Mouse (Mus musculus) limb, embryonic 15.5 days (tissue): ENCODE data around the gene Aldoart1. TPM values are rescaled to one million over a fixed set of nuclear protein-coding genes. Genes with fewer than 3 reads are reported as not detected.

Source experiments
- ATAC-seq: fragments of 200-750 bp; cut with Nextera tagmentation; 2 replicates; pipeline ENCODE4 v1.8.0; 2017; ENCODE audit warnings: low read depth, moderate TSS enrichment; ENCODE audit not compliant: insufficient number of reproducible peaks, low FRiP score, low TSS enrichment
- H3K27ac ChIP-seq: fragments of 300-500 bp; sonication (generic); 2 replicates; pipeline ENCODE4 v1.5.1; 2015; ENCODE audit warnings: moderate library complexity, mild to moderate bottlenecking, inconsistent platforms
- H3K27me3 ChIP-seq: fragments of 300-500 bp; sonication (generic); 2 replicates; pipeline ENCODE4 v1.6.1; 2015; ENCODE audit warnings: inconsistent platforms
- H3K36me3 ChIP-seq: fragments of 300-500 bp; sonication (generic); 2 replicates; pipeline ENCODE4 v1.6.1; 2015; ENCODE audit warnings: inconsistent platforms
- H3K4me1 ChIP-seq: fragments of 300-500 bp; sonication (generic); 2 replicates; pipeline ENCODE4 v1.6.1; 2015; ENCODE audit warnings: inconsistent platforms
- H3K4me2 ChIP-seq: fragments of 300-500 bp; sonication (generic); 2 replicates; pipeline ENCODE4 v1.6.1; 2015; ENCODE audit warnings: mild to moderate bottlenecking, inconsistent platforms
- H3K4me3 ChIP-seq: fragments of 300-500 bp; sonication (generic); 2 replicates; pipeline ENCODE4 v1.5.1; 2015; ENCODE audit warnings: mild to moderate bottlenecking, inconsistent platforms
- H3K9ac ChIP-seq: fragments of 300-500 bp; sonication (generic); 2 replicates; pipeline ENCODE4 v1.6.1; 2015; ENCODE audit warnings: inconsistent platforms
- H3K9me3 ChIP-seq: fragments of 300-500 bp; sonication (generic); 2 replicates; pipeline ENCODE4 v1.6.1; 2016; ENCODE audit warnings: inconsistent platforms
- WGBS: fragments of 180-500 bp; shearing (Covaris S2); methylation state at CpG from one replicate; pipeline ENCODE4 v1.1.7; 2015; 5-methylcytosine and 5-hydroxymethylcytosine counted together
- polyA plus RNA-seq: library from polyadenylated mRNA; unstranded; fragments of >200 nt; fragmentation: Nextera tagmentation; extraction: Ambion mirVana; gene quantifications from 2 replicates; pipeline ENCODE4 v1.2.1, GENCODE M21; 2015

The Aldoart1 gene
- polyA plus RNA-seq = not detected in 2 replicates

DNA sequence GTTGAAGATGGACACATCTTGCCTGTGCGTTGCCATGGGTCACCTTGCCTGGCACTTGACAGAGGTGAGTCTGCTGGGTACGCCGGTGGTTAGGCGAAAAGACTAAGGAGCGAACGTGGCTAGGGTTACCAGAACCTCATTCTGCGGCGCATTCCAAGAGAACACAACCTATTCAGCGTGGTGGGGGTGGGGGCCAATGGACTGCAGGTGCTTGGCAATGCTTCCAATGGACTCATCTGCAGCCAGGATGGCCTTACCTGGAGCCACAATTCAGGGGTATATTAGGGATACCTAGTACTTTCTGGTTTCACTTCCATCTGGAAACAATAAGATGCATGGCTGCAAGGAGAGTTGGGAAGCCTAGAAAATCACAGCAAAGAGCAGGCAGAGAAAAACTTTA lies at the start of gene Aldoart1:
Aldoart1 (minus strand) TSS at position 101 of the 400 bp plus-strand sequence.
- ATAC-seq = no peak
- Histone ChIP-seq H3K27me3 (no peaks in the 10 kb centered on the region), H3K4me2 (no peak within 1 kb of the TSS), H3K36me3 (no peaks in the 10 kb centered on the region), H3K4me3 (no peak within 1 kb of the TSS), H3K4me1 (no peaks in the 10 kb centered on the region), H3K27ac (no peak within 1 kb of the TSS), H3K9me3 (no peaks in the 10 kb centered on the region), H3K9ac (no peak within 1 kb of the TSS)
- 93% methylated on average over 9 of the region's 9 CpGs for WGBS

DNA sequence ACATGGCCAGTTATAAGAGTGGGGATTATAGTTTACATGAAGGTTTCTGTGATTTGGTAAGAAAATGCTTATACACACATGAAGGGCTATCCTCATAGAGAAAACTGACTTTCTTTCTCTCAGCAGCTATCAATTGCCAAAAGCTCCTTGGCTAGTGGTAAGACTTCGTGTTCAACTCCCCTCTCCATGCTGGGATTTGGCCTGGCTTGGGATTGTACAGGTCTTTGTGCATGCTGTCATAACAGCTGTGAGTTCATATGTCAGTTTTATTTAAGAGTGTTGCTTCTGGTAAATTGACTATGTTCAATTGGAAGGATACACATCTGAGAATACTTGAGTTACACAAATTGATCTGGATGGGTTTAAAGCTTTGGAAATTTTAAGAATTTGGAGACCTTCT lies 49.1 kb upstream of the Aldoart1 start:
- Histone ChIP-seq H3K27ac (no peak overlapping the region), H3K4me3 (no peak overlapping the region), H3K36me3 (no peaks in the 10 kb centered on the region), H3K9ac (no peak overlapping the region), H3K27me3 (no peaks in the 10 kb centered on the region), H3K4me2 (no peak overlapping the region), H3K9me3 (no peaks in the 10 kb centered on the region), H3K4me1 (no peaks in the 10 kb centered on the region)
- no peak for ATAC-seq
- 59% methylated on average over 1 of the region's 1 CpGs for WGBS

- Histone ChIP-seq H3K9ac (no peak overlapping the region), H3K4me3 (no peak overlapping the region), H3K27ac (no peak overlapping the region), H3K9me3 (no peaks in the 10 kb centered on the region), H3K27me3 (no peaks in the 10 kb centered on the region), H3K36me3 (no peaks in the 10 kb centered on the region), H3K4me1 (no peaks in the 10 kb centered on the region), H3K4me2 (no peak overlapping the region)
- WGBS = 47% methylated on average over 2 of the region's 2 CpGs
- no peak for ATAC-seq
Observed at GRCm38 (mm10) chr4:72865371-72866075, 13.1 kb upstream of the Aldoart1 start.

DNA sequence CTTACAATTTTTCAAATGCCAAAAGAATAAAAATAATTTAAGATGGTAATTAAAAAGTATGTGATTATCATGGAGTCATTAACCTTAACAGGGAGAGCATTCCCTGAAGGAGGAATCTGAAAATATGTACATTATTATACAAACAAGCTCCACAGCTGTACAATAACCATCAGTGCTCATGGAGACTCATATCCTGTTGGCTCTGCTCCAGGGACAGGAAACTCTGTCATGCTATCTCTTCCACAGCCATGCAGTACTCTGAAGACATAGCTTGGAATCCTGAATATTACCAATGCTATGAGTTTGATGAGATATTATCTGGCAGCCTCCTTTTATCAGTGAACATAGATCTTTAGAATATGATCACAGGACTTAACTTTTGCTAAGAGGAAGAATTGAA lies 8.2 kb downstream of the Aldoart1 start:
- Histone ChIP-seq H3K4me2 (no peak overlapping the region), H3K4me3 (no peak overlapping the region), H3K9ac (no peak overlapping the region), H3K36me3 (no peaks in the 10 kb centered on the region), H3K4me1 (no peaks in the 10 kb centered on the region), H3K9me3 (no peaks in the 10 kb centered on the region), H3K27me3 (no peaks in the 10 kb centered on the region), H3K27ac (no peak overlapping the region)
- ATAC-seq = no peak

- Histone ChIP-seq H3K36me3 (no peaks in the 10 kb centered on the region), H3K4me1 (no peaks in the 10 kb centered on the region), H3K4me3 (no peak overlapping the region), H3K4me2 (no peak overlapping the region), H3K27me3 (no peaks in the 10 kb centered on the region), H3K9me3 (no peaks in the 10 kb centered on the region), H3K27ac (no peak overlapping the region), H3K9ac (no peak overlapping the region)
- ATAC-seq = no peak
Observed at GRCm38 (mm10) chr4:72843025-72843424, 9.4 kb downstream of the Aldoart1 start.

DNA sequence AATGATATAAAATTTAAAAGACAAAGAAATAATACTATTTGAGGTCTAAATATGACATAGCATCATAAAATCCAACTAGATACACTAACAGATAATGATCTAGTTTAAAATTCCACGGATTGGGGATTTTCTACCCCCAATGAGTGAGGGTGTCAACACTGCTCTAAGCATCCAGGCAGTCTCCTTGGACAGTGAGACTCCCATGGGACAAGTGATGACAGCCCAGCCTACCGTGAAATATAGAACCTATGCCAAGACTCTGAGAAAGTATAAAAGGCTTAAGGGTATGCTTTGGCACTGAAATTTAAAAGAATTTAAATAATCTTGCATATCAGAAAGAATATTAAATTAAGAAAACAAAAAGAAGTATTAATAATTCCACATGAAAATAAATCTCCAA lies 16.0 kb downstream of the Aldoart1 start:
- ATAC-seq = no peak
- Histone ChIP-seq H3K4me2 (no peak overlapping the region), H3K27ac (no peak overlapping the region), H3K4me1 (no peaks in the 10 kb centered on the region), H3K9me3 (no peaks in the 10 kb centered on the region), H3K27me3 (no peaks in the 10 kb centered on the region), H3K9ac (no peak overlapping the region), H3K36me3 (no peaks in the 10 kb centered on the region), H3K4me3 (no peak overlapping the region)
- 56% methylated on average over 2 of the region's 2 CpGs for WGBS

GRCm38 (mm10) chr4:72835400-72835799 lies 17.0 kb downstream of the Aldoart1 start:
- Histone ChIP-seq H3K4me1 (no peaks in the 10 kb centered on the region), H3K9me3 (no peaks in the 10 kb centered on the region), H3K9ac (no peak overlapping the region), H3K4me2 (no peak overlapping the region), H3K27ac (no peak overlapping the region), H3K36me3 (no peaks in the 10 kb centered on the region), H3K27me3 (no peaks in the 10 kb centered on the region), H3K4me3 (no peak overlapping the region)
- ATAC-seq = no peak
- WGBS = 47% methylated on average over 1 of the region's 1 CpGs

DNA sequence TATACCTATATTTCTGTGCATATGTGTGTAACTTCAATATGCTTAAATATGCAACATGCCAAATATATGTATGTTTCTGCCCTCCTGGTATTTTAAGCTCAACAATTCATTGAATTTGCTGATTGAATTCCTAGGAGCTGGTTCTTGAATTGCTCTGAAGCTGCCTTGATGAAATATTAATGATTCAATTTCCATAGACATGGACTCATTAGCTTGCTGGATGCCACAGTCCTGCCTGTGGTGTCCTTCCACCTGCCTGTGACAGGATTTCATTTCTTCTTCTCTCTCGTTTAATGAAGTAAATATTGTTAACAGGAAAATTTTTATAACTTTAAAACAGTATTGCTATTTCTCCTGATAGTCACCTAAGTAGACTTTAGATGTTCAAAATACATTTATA lies 51.6 kb downstream of the Aldoart1 start:
- ATAC-seq = no peak
- 89% methylated on average over 1 of the region's 1 CpGs for WGBS
- Histone ChIP-seq H3K27ac (no peak overlapping the region), H3K4me2 (no peak overlapping the region), H3K9ac (no peak overlapping the region), H3K27me3 (no peaks in the 10 kb centered on the region), H3K36me3 (no peaks in the 10 kb centered on the region), H3K4me3 (no peak overlapping the region), H3K9me3 (no peaks in the 10 kb centered on the region), H3K4me1 (no peaks in the 10 kb centered on the region)
